Mouse (Mus musculus): ENCODE results near the gene Med19. TPM values are rescaled to one million over a fixed set of nuclear protein-coding genes. Genes with fewer than 3 reads are reported as not detected.

The Med19 gene
- polyA plus RNA-seq, 1 experiment from 2014 or later, result 31.1 TPM

- H3K9ac ChIP-seq, result no peak overlapping the region
- no peak overlapping the region; the same call in 1 of the 2 replicates for H3K4me3 ChIP-seq (replicated peaks)
- peaks cover 7% of the 10 kb centered on the region for H3K4me1 ChIP-seq
- H3K27me3 ChIP-seq (replicated peaks), result no peaks in the 10 kb centered on the region
- 84% methylated on average over 6 of the region's 6 CpGs for WGBS
- no peaks in the 10 kb centered on the region for H3K9me3 ChIP-seq
- H3K36me3 ChIP-seq, result no peaks in the 10 kb centered on the region
- H3K27ac ChIP-seq, result no peak overlapping the region
- H3K4me2 ChIP-seq, result peak overlapping the region; percentile 50
- ATAC-seq (ENCODE audit: insufficient read depth, low FRiP score, low read depth), result no peak
These were observed 31.1 kb upstream of the Med19 start for GRCm38 (mm10) chr2:84647051-84647568.

- Histone ChIP-seq H3K4me2 (peak overlapping the region; percentile 50), H3K9ac (peak overlapping the region; percentile 10; the same call in 1 of the 2 replicates), H3K4me1 (peaks cover 5% of the 10 kb centered on the region; the same call in 1 of the 2 replicates), H3K27me3 (replicated peaks) (no peaks in the 10 kb centered on the region), H3K4me3 (replicated peaks) (peak overlapping the region; percentile 41), H3K36me3 (no peaks in the 10 kb centered on the region), H3K27ac (no peak overlapping the region), H3K9me3 (no peaks in the 10 kb centered on the region)
- WGBS, result 18% methylated on average over 6 of the region's 6 CpGs
- ATAC-seq (ENCODE audit: insufficient read depth, low FRiP score, low read depth), result no peak
These were observed 29.8 kb upstream of the Med19 start for GRCm38 (mm10) chr2:84648369-84648768.

- H3K27ac ChIP-seq, result peak overlapping the region; percentile 99
- H3K27me3 ChIP-seq (replicated peaks), result no peaks in the 10 kb centered on the region
- H3K4me2 ChIP-seq, result peak overlapping the region; percentile 50
- peak overlapping the region; percentile 63 for H3K4me3 ChIP-seq (replicated peaks)
- peaks cover 5% of the 10 kb centered on the region; the same call in 1 of the 2 replicates for H3K4me1 ChIP-seq
- peak overlapping the region; percentile 69 for H3K9ac ChIP-seq
- ATAC-seq (ENCODE audit: insufficient read depth, low FRiP score, low read depth), result no peak
- H3K9me3 ChIP-seq, result no peaks in the 10 kb centered on the region
- WGBS, result under 1% methylated on average over 10 of the region's 10 CpGs
- no peaks in the 10 kb centered on the region for H3K36me3 ChIP-seq
These were observed 28.5 kb upstream of the Med19 start for GRCm38 (mm10) chr2:84649674-84650073.

GRCm38 (mm10) chr2:84650464-84651195 is 27.6 kb upstream of the Med19 start, which contains the start of gene Ctnnd1:
Ctnnd1 (minus strand) TSS chr2:84650765.
- H3K4me1 ChIP-seq, result peaks cover 5% of the 10 kb centered on the region; the same call in 1 of the 2 replicates
- peak within 1 kb of the TSS; percentile 99 for H3K27ac ChIP-seq
- peak within 1 kb of the TSS; percentile 63 for H3K4me3 ChIP-seq (replicated peaks)
- WGBS, result under 1% methylated on average over 15 of the region's 15 CpGs
- no peaks in the 10 kb centered on the region for H3K27me3 ChIP-seq (replicated peaks)
- peak within 1 kb of the TSS; percentile 69 for H3K9ac ChIP-seq
- ATAC-seq (ENCODE audit: insufficient read depth, low FRiP score, low read depth), result peak; percentile 99
- no peaks in the 10 kb centered on the region for H3K9me3 ChIP-seq
- no peaks in the 10 kb centered on the region for H3K36me3 ChIP-seq
- peak within 1 kb of the TSS; percentile 55 for H3K4me2 ChIP-seq

- Histone ChIP-seq H3K4me2 (no peak overlapping the region), H3K27me3 (replicated peaks) (no peaks in the 10 kb centered on the region), H3K27ac (no peak overlapping the region), H3K4me1 (no peaks in the 10 kb centered on the region), H3K9me3 (no peaks in the 10 kb centered on the region), H3K9ac (no peak overlapping the region), H3K4me3 (replicated peaks) (no peak overlapping the region), H3K36me3 (no peaks in the 10 kb centered on the region)
- ATAC-seq (ENCODE audit: insufficient read depth, low FRiP score, low read depth), result no peak
These were observed 24.8 kb upstream of the Med19 start for GRCm38 (mm10) chr2:84653354-84653753.

GRCm38 (mm10) chr2:84655864-84656263 is 22.3 kb upstream of the Med19 start:
- WGBS, result 64% methylated on average over 1 of the region's 1 CpGs

GRCm38 (mm10) chr2:84658806-84659205 is 19.4 kb upstream of the Med19 start, which contains the start of gene Btbd18:
Btbd18 (plus strand) TSS chr2:84659079.
- no peak for ATAC-seq (ENCODE audit: insufficient read depth, low FRiP score, low read depth)

More at GRCm38 (mm10) chr2:84655864-84656263, 22.3 kb upstream of the Med19 start:
- Histone ChIP-seq H3K27ac (no peak overlapping the region), H3K4me1 (no peaks in the 10 kb centered on the region), H3K27me3 (replicated peaks) (no peaks in the 10 kb centered on the region), H3K9me3 (no peaks in the 10 kb centered on the region), H3K9ac (no peak overlapping the region), H3K4me2 (no peak overlapping the region), H3K4me3 (replicated peaks) (no peak overlapping the region), H3K36me3 (no peaks in the 10 kb centered on the region)
- no peak for ATAC-seq (ENCODE audit: insufficient read depth, low FRiP score, low read depth)

GRCm38 (mm10) chr2:84660253-84660652 is 17.9 kb upstream of the Med19 start:
- Histone ChIP-seq H3K27me3 (replicated peaks) (no peaks in the 10 kb centered on the region), H3K9me3 (no peaks in the 10 kb centered on the region), H3K36me3 (no peaks in the 10 kb centered on the region), H3K4me3 (replicated peaks) (no peak overlapping the region), H3K4me2 (no peak overlapping the region), H3K4me1 (no peaks in the 10 kb centered on the region), H3K9ac (no peak overlapping the region), H3K27ac (no peak overlapping the region)
- peak; percentile 58 for ATAC-seq (ENCODE audit: insufficient read depth, low FRiP score, low read depth)
- 57% methylated on average over 3 of the region's 3 CpGs for WGBS

More at GRCm38 (mm10) chr2:84658806-84659205, 19.4 kb upstream of the Med19 start, which contains the start of gene Btbd18:
- H3K4me2 ChIP-seq, result no peak within 1 kb of the TSS
- no peak within 1 kb of the TSS for H3K9ac ChIP-seq
- H3K4me3 ChIP-seq (replicated peaks), result no peak within 1 kb of the TSS
- WGBS, result 90% methylated on average over 28 of the region's 32 CpGs
- no peaks in the 10 kb centered on the region for H3K4me1 ChIP-seq
- no peaks in the 10 kb centered on the region for H3K9me3 ChIP-seq
- no peaks in the 10 kb centered on the region for H3K36me3 ChIP-seq
- H3K27me3 ChIP-seq (replicated peaks), result no peaks in the 10 kb centered on the region
- no peak within 1 kb of the TSS for H3K27ac ChIP-seq

GRCm38 (mm10) chr2:84662866-84663265 is 15.3 kb upstream of the Med19 start:
- no peak overlapping the region for H3K9ac ChIP-seq
- no peaks in the 10 kb centered on the region for H3K9me3 ChIP-seq
- no peaks in the 10 kb centered on the region for H3K27me3 ChIP-seq (replicated peaks)
- no peaks in the 10 kb centered on the region for H3K36me3 ChIP-seq
- H3K4me1 ChIP-seq, result no peaks in the 10 kb centered on the region
- no peak overlapping the region for H3K4me3 ChIP-seq (replicated peaks)
- 27% methylated on average over 2 of the region's 2 CpGs for WGBS
- ATAC-seq (ENCODE audit: insufficient read depth, low FRiP score, low read depth), result no peak
- no peak overlapping the region for H3K4me2 ChIP-seq
- no peak overlapping the region for H3K27ac ChIP-seq

GRCm38 (mm10) chr2:84666081-84666480 is 12.1 kb upstream of the Med19 start:
- H3K4me2 ChIP-seq, result no peak overlapping the region
- ATAC-seq (ENCODE audit: insufficient read depth, low FRiP score, low read depth), result no peak
- H3K36me3 ChIP-seq, result peaks cover 4% of the 10 kb centered on the region; the same call in 1 of the 2 replicates
- no peak overlapping the region for H3K9ac ChIP-seq
- H3K4me1 ChIP-seq, result 0 out of 2 replicates have a peak, but pooled peaks cover 3% of the 10 kb centered on the region
- H3K27me3 ChIP-seq (replicated peaks), result no peaks in the 10 kb centered on the region
- H3K4me3 ChIP-seq (replicated peaks), result no peak overlapping the region
- 54% methylated on average over 12 of the region's 12 CpGs for WGBS
- no peaks in the 10 kb centered on the region for H3K9me3 ChIP-seq
- H3K27ac ChIP-seq, result peak overlapping the region; percentile 40; the same call in 1 of the 2 replicates

GRCm38 (mm10) chr2:84669828-84670568 is 8.2 kb upstream of the Med19 start:
- 0 out of 2 replicates have a peak, but pooled peaks cover 4% of the 10 kb centered on the region for H3K4me1 ChIP-seq
- ATAC-seq (ENCODE audit: insufficient read depth, low FRiP score, low read depth), result peak; percentile 73
- peak overlapping the region; percentile 71 for H3K4me2 ChIP-seq
- no peaks in the 10 kb centered on the region for H3K9me3 ChIP-seq
- H3K27ac ChIP-seq, result peak overlapping the region; percentile 91
- peaks cover 11% of the 10 kb centered on the region for H3K36me3 ChIP-seq
- 3% methylated on average over 39 of the region's 39 CpGs for WGBS
- H3K27me3 ChIP-seq (replicated peaks), result no peaks in the 10 kb centered on the region
- peak overlapping the region; percentile 91 for H3K4me3 ChIP-seq (replicated peaks)
- H3K9ac ChIP-seq, result peak overlapping the region; percentile 86

Measured in stomach, embryonic 15.5 days (tissue).